Mouse (Mus musculus): Measurements from ENCODE around the gene Nell1. TPM values are rescaled to one million over a fixed set of nuclear protein-coding genes. Genes with fewer than 3 reads are reported as not detected.

The Nell1 gene
- polyA plus RNA-seq, 1 experiment from 2014 or later: 0.69 TPM

GRCm38 (mm10) chr7:49985947-49986346 lies 11.3 kb downstream of the Nell1 start:
- WGBS (ENCODE audit: insufficient replicate concordance): 90% methylated on average over 8 of the region's 8 CpGs
- H3K4me3 ChIP-seq (ENCODE audit: low read depth, low read length): no peak overlapping the region
- H3K36me3 ChIP-seq (ENCODE audit: control insufficient read depth, insufficient read depth, low read length): no peaks in the 10 kb centered on the region
- H3K27me3 ChIP-seq (ENCODE audit: control insufficient read depth, insufficient read depth, low read length): no peaks in the 10 kb centered on the region; the same call in none of the 2 replicates
- no peak overlapping the region for H3K9ac ChIP-seq (ENCODE audit: low read depth, low read length)
- no peaks in the 10 kb centered on the region for H3K4me1 ChIP-seq (ENCODE audit: control insufficient read depth, insufficient read depth, low read length)
- H3K27ac ChIP-seq (ENCODE audit: low read depth, low read length): no peak overlapping the region
- H3K9me3 ChIP-seq (replicated peaks; ENCODE audit: control insufficient read depth, low read length): no peaks in the 10 kb centered on the region
- ATAC-seq (replicated peaks; ENCODE audit: insufficient number of reproducible peaks, low FRiP score, low TSS enrichment): no peak
- no peak overlapping the region for H3K4me2 ChIP-seq

- Histone ChIP-seq H3K4me2 (no peak overlapping the region), H3K4me1 (ENCODE audit: control insufficient read depth, insufficient read depth, low read length) (no peaks in the 10 kb centered on the region), H3K36me3 (ENCODE audit: control insufficient read depth, insufficient read depth, low read length) (no peaks in the 10 kb centered on the region), H3K4me3 (ENCODE audit: low read depth, low read length) (no peak overlapping the region), H3K9ac (ENCODE audit: low read depth, low read length) (no peak overlapping the region), H3K27ac (ENCODE audit: low read depth, low read length) (no peak overlapping the region), H3K9me3 (replicated peaks; ENCODE audit: control insufficient read depth, low read length) (no peaks in the 10 kb centered on the region), H3K27me3 (ENCODE audit: control insufficient read depth, insufficient read depth, low read length) (no peaks in the 10 kb centered on the region)
- WGBS (ENCODE audit: insufficient replicate concordance): 68% methylated on average over 4 of the region's 4 CpGs
- no peak for ATAC-seq (replicated peaks; ENCODE audit: insufficient number of reproducible peaks, low FRiP score, low TSS enrichment)
These were observed 24.7 kb downstream of the Nell1 start for GRCm38 (mm10) chr7:49999321-49999720.

GRCm38 (mm10) chr7:50005268-50005667 lies 30.6 kb downstream of the Nell1 start:
- no peaks in the 10 kb centered on the region for H3K4me1 ChIP-seq (ENCODE audit: control insufficient read depth, insufficient read depth, low read length)
- H3K9ac ChIP-seq (ENCODE audit: low read depth, low read length): no peak overlapping the region
- WGBS (ENCODE audit: insufficient replicate concordance): 77% methylated on average over 2 of the region's 2 CpGs
- H3K27me3 ChIP-seq (ENCODE audit: control insufficient read depth, insufficient read depth, low read length): no peaks in the 10 kb centered on the region
- no peak for ATAC-seq (replicated peaks; ENCODE audit: insufficient number of reproducible peaks, low FRiP score, low TSS enrichment)
- H3K36me3 ChIP-seq (ENCODE audit: control insufficient read depth, insufficient read depth, low read length): no peaks in the 10 kb centered on the region
- H3K4me3 ChIP-seq (ENCODE audit: low read depth, low read length): no peak overlapping the region
- H3K4me2 ChIP-seq: no peak overlapping the region
- no peaks in the 10 kb centered on the region for H3K9me3 ChIP-seq (replicated peaks; ENCODE audit: control insufficient read depth, low read length)
- H3K27ac ChIP-seq (ENCODE audit: low read depth, low read length): no peak overlapping the region

- ATAC-seq (replicated peaks; ENCODE audit: insufficient number of reproducible peaks, low FRiP score, low TSS enrichment): no peak
- no peaks in the 10 kb centered on the region for H3K36me3 ChIP-seq (ENCODE audit: control insufficient read depth, insufficient read depth, low read length)
- no peaks in the 10 kb centered on the region for H3K4me1 ChIP-seq (ENCODE audit: control insufficient read depth, insufficient read depth, low read length)
- H3K9ac ChIP-seq (ENCODE audit: low read depth, low read length): no peak overlapping the region
- H3K4me2 ChIP-seq: no peak overlapping the region
- 78% methylated on average over 13 of the region's 13 CpGs for WGBS (ENCODE audit: insufficient replicate concordance)
- no peak overlapping the region for H3K4me3 ChIP-seq (ENCODE audit: low read depth, low read length)
- H3K27ac ChIP-seq (ENCODE audit: low read depth, low read length): no peak overlapping the region
- H3K27me3 ChIP-seq (ENCODE audit: control insufficient read depth, insufficient read depth, low read length): no peaks in the 10 kb centered on the region
- no peaks in the 10 kb centered on the region for H3K9me3 ChIP-seq (replicated peaks; ENCODE audit: control insufficient read depth, low read length)
These were observed 60.8 kb downstream of the Nell1 start for GRCm38 (mm10) chr7:50035187-50036153.

- Histone ChIP-seq H3K27me3 (ENCODE audit: control insufficient read depth, insufficient read depth, low read length) (no peaks in the 10 kb centered on the region), H3K9ac (ENCODE audit: low read depth, low read length) (no peak overlapping the region), H3K36me3 (ENCODE audit: control insufficient read depth, insufficient read depth, low read length) (no peaks in the 10 kb centered on the region), H3K4me3 (ENCODE audit: low read depth, low read length) (no peak overlapping the region), H3K27ac (ENCODE audit: low read depth, low read length) (no peak overlapping the region), H3K4me1 (ENCODE audit: control insufficient read depth, insufficient read depth, low read length) (no peaks in the 10 kb centered on the region), H3K4me2 (no peak overlapping the region), H3K9me3 (replicated peaks; ENCODE audit: control insufficient read depth, low read length) (no peaks in the 10 kb centered on the region)
- 52% methylated on average over 6 of the region's 6 CpGs for WGBS (ENCODE audit: insufficient replicate concordance)
- no peak for ATAC-seq (replicated peaks; ENCODE audit: insufficient number of reproducible peaks, low FRiP score, low TSS enrichment)
These were observed 66.4 kb downstream of the Nell1 start for GRCm38 (mm10) chr7:50041112-50041511.

- Histone ChIP-seq H3K9ac (ENCODE audit: low read depth, low read length) (no peak overlapping the region), H3K4me1 (ENCODE audit: control insufficient read depth, insufficient read depth, low read length) (no peaks in the 10 kb centered on the region), H3K27me3 (ENCODE audit: control insufficient read depth, insufficient read depth, low read length) (no peaks in the 10 kb centered on the region), H3K36me3 (ENCODE audit: control insufficient read depth, insufficient read depth, low read length) (no peaks in the 10 kb centered on the region), H3K4me3 (ENCODE audit: low read depth, low read length) (no peak overlapping the region), H3K9me3 (replicated peaks; ENCODE audit: control insufficient read depth, low read length) (no peaks in the 10 kb centered on the region), H3K4me2 (no peak overlapping the region), H3K27ac (ENCODE audit: low read depth, low read length) (no peak overlapping the region)
- WGBS (ENCODE audit: insufficient replicate concordance): 90% methylated on average over 4 of the region's 4 CpGs
- ATAC-seq (replicated peaks; ENCODE audit: insufficient number of reproducible peaks, low FRiP score, low TSS enrichment): no peak
These were observed 75.5 kb downstream of the Nell1 start for GRCm38 (mm10) chr7:50050144-50050543.

GRCm38 (mm10) chr7:50053704-50054103 lies 79.0 kb downstream of the Nell1 start:
- H3K9me3 ChIP-seq (replicated peaks; ENCODE audit: control insufficient read depth, low read length): no peaks in the 10 kb centered on the region
- H3K4me1 ChIP-seq (ENCODE audit: control insufficient read depth, insufficient read depth, low read length): no peaks in the 10 kb centered on the region
- no peaks in the 10 kb centered on the region for H3K36me3 ChIP-seq (ENCODE audit: control insufficient read depth, insufficient read depth, low read length)
- WGBS (ENCODE audit: insufficient replicate concordance): 79% methylated on average over 2 of the region's 2 CpGs
- H3K4me2 ChIP-seq: no peak overlapping the region
- ATAC-seq (replicated peaks; ENCODE audit: insufficient number of reproducible peaks, low FRiP score, low TSS enrichment): no peak
- H3K9ac ChIP-seq (ENCODE audit: low read depth, low read length): no peak overlapping the region
- no peaks in the 10 kb centered on the region for H3K27me3 ChIP-seq (ENCODE audit: control insufficient read depth, insufficient read depth, low read length)
- no peak overlapping the region for H3K27ac ChIP-seq (ENCODE audit: low read depth, low read length)
- H3K4me3 ChIP-seq (ENCODE audit: low read depth, low read length): no peak overlapping the region

GRCm38 (mm10) chr7:50094461-50094860 lies 119.8 kb downstream of the Nell1 start:
- Histone ChIP-seq H3K27ac (ENCODE audit: low read depth, low read length) (no peak overlapping the region), H3K4me3 (ENCODE audit: low read depth, low read length) (no peak overlapping the region), H3K4me1 (ENCODE audit: control insufficient read depth, insufficient read depth, low read length) (no peaks in the 10 kb centered on the region), H3K9ac (ENCODE audit: low read depth, low read length) (no peak overlapping the region), H3K9me3 (replicated peaks; ENCODE audit: control insufficient read depth, low read length) (no peaks in the 10 kb centered on the region), H3K36me3 (ENCODE audit: control insufficient read depth, insufficient read depth, low read length) (no peaks in the 10 kb centered on the region), H3K27me3 (ENCODE audit: control insufficient read depth, insufficient read depth, low read length) (no peaks in the 10 kb centered on the region), H3K4me2 (no peak overlapping the region)
- no peak for ATAC-seq (replicated peaks; ENCODE audit: insufficient number of reproducible peaks, low FRiP score, low TSS enrichment)
- WGBS (ENCODE audit: insufficient replicate concordance): 76% methylated on average over 5 of the region's 5 CpGs
